Mouse (Mus musculus) hindbrain, embryonic 16.5 days (tissue): ENCODE data around the gene Zfp157. TPM values are rescaled to one million over a fixed set of nuclear protein-coding genes. Genes with fewer than 3 reads are reported as not detected.
"Not testable (repeated sequence)": the region's sequence is repeated elsewhere in the genome, so short reads cannot be mapped to it uniquely, and the experiment has no call there.

Source experiments
- ATAC-seq: fragments of 200-750 bp; cut with Nextera tagmentation; 2 replicates; pipeline ENCODE4 v1.8.0; 2017; ENCODE audit warnings: moderate TSS enrichment, moderate library complexity
- H3K27ac ChIP-seq: fragments of 300-500 bp; sonication (generic); 2 replicates; pipeline ENCODE4 v1.5.1; 2014; ENCODE audit warnings: low read depth, mild to moderate bottlenecking, control low read depth, low read length, moderate library complexity
- H3K27me3 ChIP-seq: fragments of 300-500 bp; sonication (generic); replicated peaks from 2 replicates; pipeline ENCODE4 v1.6.1; 2014; ENCODE audit warnings: low read length; ENCODE audit not compliant: control insufficient read depth, insufficient read depth
- H3K36me3 ChIP-seq: fragments of 300-500 bp; sonication (generic); 2 replicates; pipeline ENCODE4 v1.6.1; 2014; ENCODE audit warnings: mild to moderate bottlenecking, low read length, moderate library complexity, mixed read lengths; ENCODE audit not compliant: control insufficient read depth, insufficient read depth
- H3K4me1 ChIP-seq: fragments of 300-500 bp; sonication (generic); 2 replicates; pipeline ENCODE4 v1.6.1; 2014; ENCODE audit warnings: low read depth, low read length; ENCODE audit not compliant: control insufficient read depth, insufficient read depth
- H3K4me2 ChIP-seq: fragments of 300-500 bp; sonication (generic); 2 replicates; pipeline ENCODE4 v1.6.1; 2014; ENCODE audit warnings: mild to moderate bottlenecking, low read length, control low read depth, moderate library complexity
- H3K4me3 ChIP-seq: fragments of 300-500 bp; sonication (generic); 2 replicates; pipeline ENCODE4 v1.5.1; 2014; ENCODE audit warnings: mild to moderate bottlenecking, low read length, control low read depth, moderate library complexity
- H3K9ac ChIP-seq: fragments of 300-500 bp; sonication (generic); 2 replicates; pipeline ENCODE4 v1.6.1; 2014; ENCODE audit warnings: low read depth, mild to moderate bottlenecking, control low read depth, low read length, moderate library complexity
- H3K9me3 ChIP-seq: fragments of 300-500 bp; sonication (generic); 2 replicates; pipeline ENCODE4 v1.6.1; 2014; ENCODE audit warnings: mild to moderate bottlenecking, low read length, moderate library complexity; ENCODE audit not compliant: control insufficient read depth
- WGBS: fragments of 180-500 bp; shearing (Covaris S2); extraction: QIAGEN DNeasy Blood & Tissue Kit; methylation state at CpG from one replicate; pipeline ENCODE4 v1.1.7; 2014; 5-methylcytosine and 5-hydroxymethylcytosine counted together
- polyA plus RNA-seq: library from polyadenylated mRNA; unstranded; fragments of >200 nt; fragmentation: Nextera tagmentation; extraction: Ambion mirVana; gene quantifications from 2 replicates; pipeline ENCODE4 v1.2.1, GENCODE M21; 2015

The Zfp157 gene
- polyA plus RNA-seq = 52.6 and 54.1 TPM in 2 replicates

DNA sequence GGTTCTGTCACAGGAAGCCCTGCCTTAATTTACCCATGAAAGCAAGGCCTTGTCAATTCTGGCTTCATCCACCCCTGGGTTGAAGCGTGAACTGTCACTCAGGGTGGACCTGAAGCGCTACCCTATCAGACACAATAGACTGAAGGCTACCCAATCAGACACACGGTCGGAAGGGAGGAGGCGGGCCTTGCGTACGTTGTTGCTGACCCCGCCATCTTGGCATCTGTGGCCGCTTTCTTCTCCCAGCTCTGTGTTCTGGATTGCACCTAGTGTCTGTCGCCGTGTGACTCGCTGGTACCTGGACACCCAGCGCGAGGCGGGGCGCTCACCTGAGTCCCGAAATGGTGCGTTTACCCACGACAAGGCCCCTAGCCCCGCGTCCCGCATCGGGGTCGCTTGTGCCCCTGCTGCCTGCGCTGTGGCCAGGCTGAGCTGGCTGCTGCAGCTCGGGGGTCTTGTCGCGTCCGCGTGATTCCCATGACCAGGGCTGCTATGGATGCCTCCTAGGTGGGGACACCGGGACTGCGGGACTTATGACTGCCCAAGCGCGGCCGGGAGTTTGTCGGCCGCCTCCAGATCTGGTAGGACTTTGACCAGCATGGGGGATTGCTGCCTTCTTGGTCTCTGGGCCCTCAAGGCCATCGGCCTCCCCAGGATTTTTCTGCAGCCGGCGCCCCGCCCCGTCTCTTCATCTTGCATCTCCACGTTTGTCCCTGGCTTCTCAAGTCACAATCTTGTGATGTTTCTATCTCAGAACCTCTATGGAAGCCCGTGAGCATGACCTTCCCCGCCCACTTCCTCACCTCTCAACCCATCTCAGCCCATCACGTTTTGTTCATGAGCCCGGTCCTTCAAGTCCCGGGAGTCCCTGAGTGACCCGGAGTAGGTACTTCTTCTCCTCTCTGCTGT lies at the start of gene Zfp157:
Gene Zfp157 (plus strand): TSS at position 183 of the 909 bp plus-strand sequence.
- peak within 1 kb of the TSS; percentile 96 for H3K4me2 ChIP-seq
- H3K36me3 ChIP-seq = peaks cover 17% of the 10 kb centered on the region
- WGBS = under 1% methylated on average over 40 of the region's 49 CpGs
- H3K4me1 ChIP-seq = peaks cover 17% of the 10 kb centered on the region
- peak; percentile 100 for ATAC-seq
- peak within 1 kb of the TSS; percentile 83 for H3K4me3 ChIP-seq
- no peaks in the 10 kb centered on the region for H3K9me3 ChIP-seq
- H3K27ac ChIP-seq = peak within 1 kb of the TSS; percentile 87
- no peaks in the 10 kb centered on the region for H3K27me3 ChIP-seq
- peak within 1 kb of the TSS; percentile 96 for H3K9ac ChIP-seq

DNA sequence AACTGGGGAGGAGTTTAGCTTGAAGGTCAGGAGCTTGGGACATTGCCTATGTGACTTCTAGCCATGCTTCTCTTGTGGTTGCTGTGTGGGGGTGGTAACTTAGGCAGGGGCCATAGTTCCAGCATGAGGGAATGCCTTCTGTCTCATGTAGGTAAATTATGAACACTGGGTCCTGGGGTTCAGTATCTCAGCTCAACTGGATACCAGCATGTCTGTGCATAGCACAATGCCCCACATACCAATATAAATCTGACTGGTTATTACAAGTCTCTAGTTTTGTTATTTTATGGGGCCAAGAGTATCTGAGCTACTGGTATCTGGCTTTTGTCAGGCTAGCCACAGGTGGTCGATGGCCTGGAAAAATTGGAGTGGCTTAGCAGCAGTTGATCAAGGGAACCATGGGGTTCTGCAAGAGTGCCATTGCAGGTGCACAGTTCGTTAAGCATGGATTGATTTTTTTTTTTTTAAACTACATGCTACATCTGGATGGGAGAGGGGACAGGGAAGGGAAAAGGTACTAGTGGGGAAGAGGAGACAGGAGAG lies 43.4 kb upstream of the Zfp157 start:
- H3K36me3 ChIP-seq = no peaks in the 10 kb centered on the region
- H3K9me3 ChIP-seq = no peaks in the 10 kb centered on the region
- no peak for ATAC-seq
- no peak overlapping the region for H3K4me3 ChIP-seq
- H3K27me3 ChIP-seq = no peaks in the 10 kb centered on the region
- no peak overlapping the region for H3K9ac ChIP-seq
- no peak overlapping the region for H3K27ac ChIP-seq
- H3K4me1 ChIP-seq = no peaks in the 10 kb centered on the region
- no peak overlapping the region for H3K4me2 ChIP-seq
- WGBS = 56% methylated on average over 2 of the region's 2 CpGs

DNA sequence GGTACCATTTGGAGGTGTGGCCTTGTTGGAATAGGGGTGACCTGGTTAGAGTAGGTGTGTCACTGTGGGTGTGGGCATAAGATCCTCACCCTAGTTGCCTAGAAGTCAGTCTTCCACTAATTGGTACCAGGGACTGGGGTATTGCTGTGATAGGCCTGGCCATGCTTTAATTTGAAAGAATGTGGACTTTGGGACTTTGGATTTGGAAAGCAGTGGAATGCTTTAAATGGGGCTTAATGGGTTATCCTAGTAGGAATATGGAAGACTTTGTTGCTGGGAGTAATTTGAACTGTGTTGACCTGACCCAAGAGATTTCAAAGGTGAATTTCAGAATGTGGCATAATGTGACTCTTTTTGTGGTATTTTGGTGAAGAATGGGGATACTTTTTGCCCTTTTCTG lies 40.8 kb upstream of the Zfp157 start:
- H3K4me2 ChIP-seq, H3K36me3 ChIP-seq, H3K9ac ChIP-seq, H3K9me3 ChIP-seq, H3K4me1 ChIP-seq, H3K27me3 ChIP-seq, H3K4me3 ChIP-seq, ATAC-seq, H3K27ac ChIP-seq: not testable (repeated sequence)

- ATAC-seq = no peak
- Histone ChIP-seq H3K4me3 (no peak overlapping the region), H3K27me3 (no peaks in the 10 kb centered on the region), H3K4me2 (no peak overlapping the region), H3K9ac (no peak overlapping the region), H3K9me3 (peaks cover 16% of the 10 kb centered on the region), H3K4me1 (no peaks in the 10 kb centered on the region), H3K36me3 (peaks cover 59% of the 10 kb centered on the region), H3K27ac (no peak overlapping the region)
- WGBS = 97% methylated on average over 4 of the region's 4 CpGs
These were observed 17.1 kb downstream of the Zfp157 start for GRCm38 (mm10) chr5:138458371-138458770.

GRCm38 (mm10) chr5:138459107-138459506 lies 17.8 kb downstream of the Zfp157 start:
- 97% methylated on average over 1 of the region's 1 CpGs for WGBS
- Histone ChIP-seq H3K9me3 (peaks cover 16% of the 10 kb centered on the region), H3K27ac (no peak overlapping the region), H3K36me3 (peaks cover 56% of the 10 kb centered on the region), H3K4me1 (no peaks in the 10 kb centered on the region), H3K4me3 (no peak overlapping the region), H3K4me2 (no peak overlapping the region), H3K9ac (no peak overlapping the region), H3K27me3 (no peaks in the 10 kb centered on the region)
- ATAC-seq = no peak

DNA sequence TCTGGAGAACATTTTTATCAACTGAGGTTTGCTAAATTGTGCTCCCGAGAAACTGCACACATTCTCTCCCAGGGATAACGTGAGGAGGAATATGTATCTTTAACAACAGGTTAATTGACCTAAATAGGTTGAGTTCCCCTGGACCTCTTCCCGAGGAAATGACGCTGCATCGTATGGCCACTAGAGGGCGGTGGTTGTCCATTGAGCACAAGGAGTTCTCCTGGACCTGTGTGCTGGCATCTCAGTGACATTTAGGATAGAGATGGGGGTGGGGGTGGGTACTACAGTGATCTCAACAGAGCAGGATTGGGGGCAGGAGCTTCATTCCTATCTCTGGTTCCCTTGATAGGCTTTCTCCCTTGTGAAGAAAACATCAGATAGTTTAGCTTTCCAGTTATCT lies 32.3 kb downstream of the Zfp157 start:
- H3K9ac ChIP-seq = no peak overlapping the region
- WGBS = 35% methylated on average over 6 of the region's 6 CpGs
- no peaks in the 10 kb centered on the region for H3K4me1 ChIP-seq
- no peak overlapping the region for H3K4me3 ChIP-seq
- no peaks in the 10 kb centered on the region; the same call in 1 of the 2 replicates for H3K9me3 ChIP-seq
- ATAC-seq = no peak
- H3K4me2 ChIP-seq = no peak overlapping the region
- no peaks in the 10 kb centered on the region for H3K27me3 ChIP-seq
- H3K27ac ChIP-seq = no peak overlapping the region
- H3K36me3 ChIP-seq = no peaks in the 10 kb centered on the region

- H3K27me3 ChIP-seq, ATAC-seq, H3K4me3 ChIP-seq, H3K9me3 ChIP-seq, H3K36me3 ChIP-seq, H3K4me1 ChIP-seq, H3K9ac ChIP-seq, H3K4me2 ChIP-seq, H3K27ac ChIP-seq: not testable (repeated sequence)
- WGBS = 97% methylated on average over 12 of the region's 12 CpGs
These were observed 63.3 kb downstream of the Zfp157 start for GRCm38 (mm10) chr5:138504548-138504947.

Other genes starting within 250 kb of the Zfp157 start
- gene Mblac1, start 247.2 kb upstream of the Zfp157 start, polyA plus RNA-seq = 12.8 and 14.5 TPM in 2 replicates
- 0.06 TPM in 1 of 2 replicates, not detected in the other for gene Nxpe5, start 215.6 kb upstream of the Zfp157 start, polyA plus RNA-seq
- 107 and 120 TPM in 2 replicates for gene Lamtor4, start 186.0 kb upstream of the Zfp157 start, polyA plus RNA-seq
- 15.3 and 18.4 TPM in 2 replicates for gene BC037034, start 177.4 kb upstream of the Zfp157 start, polyA plus RNA-seq
- gene Gal3st4, start 168.6 kb upstream of the Zfp157 start, polyA plus RNA-seq = 2.1 and 2.7 TPM in 2 replicates
- gene Gm43720, start 161.5 kb upstream of the Zfp157 start, polyA plus RNA-seq = 0.04 and 0.12 TPM in 2 replicates
- gene Gpc2, start 161.5 kb upstream of the Zfp157 start, polyA plus RNA-seq = 113 and 140 TPM in 2 replicates
- gene Stag3, start 161.2 kb upstream of the Zfp157 start, polyA plus RNA-seq = 10.3 and 13.8 TPM in 2 replicates
- gene Pvrig, start 99.5 kb upstream of the Zfp157 start, polyA plus RNA-seq = not detected in 2 replicates
- not detected in 2 replicates for gene 1700123K08Rik, start 123.2 kb downstream of the Zfp157 start, polyA plus RNA-seq
- 65.2 and 69.4 TPM in 2 replicates for gene Zfp68, start 178.3 kb downstream of the Zfp157 start, polyA plus RNA-seq
- gene A430033K04Rik, start 181.4 kb downstream of the Zfp157 start, polyA plus RNA-seq = 19.2 and 20.6 TPM in 2 replicates